Mouse (Mus musculus) lung, postnatal 14 days (tissue): Measurements from ENCODE around the gene Cldnd2.
A peak's percentile ranks its signal among the peaks of the same experiment; 100 is the strongest.

Experiments used
- DNase-seq: peaks from one replicate; pipeline ENCODE4 v3.0.0; 2021

The Cldnd2 gene

GRCm38 (mm10) chr7:43448246-43448645 is 7.7 kb downstream of the Cldnd2 start:
- peak; percentile 19 for DNase-seq

GRCm38 (mm10) chr7:43449811-43450210 is 9.2 kb downstream of the Cldnd2 start:
- DNase-seq, result no peak

GRCm38 (mm10) chr7:43451726-43452125 is 11.1 kb downstream of the Cldnd2 start:
- no peak for DNase-seq

- peak; percentile 28 for DNase-seq
Observed at GRCm38 (mm10) chr7:43452609-43453008, 12.0 kb downstream of the Cldnd2 start.

- DNase-seq, result no peak
Observed at GRCm38 (mm10) chr7:43453599-43454355, 13.2 kb downstream of the Cldnd2 start.

GRCm38 (mm10) chr7:43454371-43454770 is 13.8 kb downstream of the Cldnd2 start:
- no peak for DNase-seq

GRCm38 (mm10) chr7:43462851-43463250 is 22.3 kb downstream of the Cldnd2 start, which contains the start of gene Vsig10l:
Gene Vsig10l, plus strand, starts transcription at chr7:43463151.
- DNase-seq, result no peak

- DNase-seq, result no peak
Observed at GRCm38 (mm10) chr7:43463976-43464375, 23.4 kb downstream of the Cldnd2 start.

GRCm38 (mm10) chr7:43464864-43465343 is 24.3 kb downstream of the Cldnd2 start:
- DNase-seq, result no peak

GRCm38 (mm10) chr7:43465344-43466098 is 24.9 kb downstream of the Cldnd2 start:
- peak; percentile 91 for DNase-seq

GRCm38 (mm10) chr7:43466099-43466694 is 25.6 kb downstream of the Cldnd2 start:
- DNase-seq, result peak; percentile 86

- DNase-seq, result peak; percentile 43
Observed at GRCm38 (mm10) chr7:43470373-43470772, 29.8 kb downstream of the Cldnd2 start.

GRCm38 (mm10) chr7:43475706-43476105 is 35.1 kb downstream of the Cldnd2 start:
- no peak for DNase-seq

GRCm38 (mm10) chr7:43476376-43476775 is 35.8 kb downstream of the Cldnd2 start:
- no peak for DNase-seq

GRCm38 (mm10) chr7:43481191-43481590 is 40.6 kb downstream of the Cldnd2 start:
- no peak for DNase-seq

- no peak for DNase-seq
Observed at GRCm38 (mm10) chr7:43482090-43482716, 41.6 kb downstream of the Cldnd2 start.

- no peak for DNase-seq
Observed at GRCm38 (mm10) chr7:43483236-43483635, 42.7 kb downstream of the Cldnd2 start.

- no peak for DNase-seq
Observed at GRCm38 (mm10) chr7:43488646-43489045, 48.1 kb downstream of the Cldnd2 start.

- DNase-seq, result no peak
Observed at GRCm38 (mm10) chr7:43489631-43490125, 49.1 kb downstream of the Cldnd2 start, which contains the start of gene Iglon5. Gene Iglon5, minus strand, starts transcription at chr7:43490075.

GRCm38 (mm10) chr7:43490182-43490584 is 49.6 kb downstream of the Cldnd2 start:
- DNase-seq, result no peak

GRCm38 (mm10) chr7:43490861-43491260 is 50.3 kb downstream of the Cldnd2 start:
- no peak for DNase-seq
